Mouse (Mus musculus) neutrophil, adult 5-6 weeks (primary cell): ENCODE results near the gene Fbxl2. TPM values are rescaled to one million over a fixed set of nuclear protein-coding genes. Genes with fewer than 3 reads are reported as not detected.

Experiments
- ATAC-seq: fragments of 151-379, 151-347 bp; 2 replicates; pipeline ENCODE4 v1.8.0; 2017; ENCODE audit warnings: mild to moderate bottlenecking, moderate TSS enrichment; ENCODE audit not compliant: insufficient number of reproducible peaks, poor library complexity, low FRiP score, severe bottlenecking; ENCODE audit errors: extremely low read depth
- total RNA-seq: library from RNA; stranded (forward); fragments of 200-1000 nt; gene quantifications from 2 replicates; pipeline ENCODE4 v1.2.3, GENCODE M21; 2017

Fbxl2 gene
- total RNA-seq, 1 experiment from 2014 or later, result 1.2 TPM

DNA sequence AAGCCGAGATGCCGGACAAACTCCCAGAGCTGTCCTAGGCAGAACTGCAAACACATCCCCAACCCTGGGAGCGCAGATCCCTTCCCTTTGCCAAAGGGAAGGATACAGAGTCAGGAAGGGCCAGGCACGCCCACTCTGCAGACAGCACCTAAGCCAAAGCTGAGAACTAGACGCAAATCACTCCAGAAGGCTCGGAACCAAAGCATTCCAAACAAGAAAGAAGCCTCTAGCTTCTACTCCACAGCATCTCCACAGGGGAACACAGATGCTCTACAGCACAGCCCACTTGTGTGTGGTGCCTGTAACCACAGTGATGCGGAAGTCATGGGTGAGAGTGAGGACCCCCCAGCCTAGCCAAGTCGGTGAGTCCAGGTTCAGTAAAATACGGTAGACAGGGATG, 20.8 kb downstream of the Fbxl2 start:
- ATAC-seq, result no peak

DNA sequence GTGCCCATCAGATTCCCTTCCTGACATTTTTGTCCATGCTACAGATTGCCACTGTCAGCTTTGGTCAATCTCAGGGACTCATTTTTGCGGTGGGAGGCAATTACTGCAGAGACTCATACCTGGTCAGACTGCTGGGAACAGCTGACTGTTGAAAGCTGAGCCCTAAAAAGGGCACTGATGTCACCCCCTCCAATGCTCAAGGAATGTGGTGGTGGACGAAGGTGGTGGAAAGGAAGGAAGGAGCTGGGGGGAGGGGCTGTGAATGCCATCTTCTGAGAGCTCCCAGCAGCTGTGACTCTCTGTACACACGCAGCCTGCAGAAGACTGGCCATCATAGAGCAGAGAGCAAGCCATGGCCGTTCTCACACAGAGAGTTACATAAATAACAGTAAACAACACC, 23.9 kb downstream of the Fbxl2 start:
- no peak for ATAC-seq

DNA sequence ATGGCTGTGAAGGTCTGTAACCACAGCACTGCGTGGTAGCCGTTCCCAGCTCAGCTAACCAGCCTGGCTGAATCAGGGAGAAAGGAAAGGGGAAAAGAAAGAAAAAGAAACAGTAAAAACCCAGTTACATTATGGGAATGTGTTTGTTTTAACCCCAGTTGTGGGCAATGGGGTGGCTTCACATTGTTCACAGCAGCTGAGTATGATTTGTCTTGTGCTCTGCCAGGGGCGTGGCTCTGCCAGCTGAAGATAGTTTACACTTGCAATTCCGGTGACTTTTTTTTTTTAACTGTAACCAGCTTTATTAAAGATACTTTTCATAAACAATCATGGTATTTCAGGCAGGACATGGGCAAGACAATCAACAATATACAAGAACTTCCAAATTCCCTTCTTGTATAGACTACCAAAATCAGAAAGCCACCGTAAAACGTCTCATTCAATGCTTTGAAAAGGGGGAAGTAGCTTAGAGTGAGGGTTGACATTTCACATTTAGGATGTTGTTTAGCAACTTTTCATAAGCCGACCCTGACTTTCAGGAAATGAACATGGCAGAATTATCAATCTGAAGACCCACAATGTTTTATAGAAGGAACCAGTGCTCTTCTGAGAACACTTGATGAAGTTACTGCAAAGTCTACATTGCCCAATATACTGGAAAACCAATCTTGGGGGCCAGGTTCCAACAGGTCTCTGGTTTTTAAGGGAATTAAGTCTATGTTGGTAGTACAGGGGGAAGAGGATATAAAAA, 26.8 kb downstream of the Fbxl2 start:
- ATAC-seq, result no peak

DNA sequence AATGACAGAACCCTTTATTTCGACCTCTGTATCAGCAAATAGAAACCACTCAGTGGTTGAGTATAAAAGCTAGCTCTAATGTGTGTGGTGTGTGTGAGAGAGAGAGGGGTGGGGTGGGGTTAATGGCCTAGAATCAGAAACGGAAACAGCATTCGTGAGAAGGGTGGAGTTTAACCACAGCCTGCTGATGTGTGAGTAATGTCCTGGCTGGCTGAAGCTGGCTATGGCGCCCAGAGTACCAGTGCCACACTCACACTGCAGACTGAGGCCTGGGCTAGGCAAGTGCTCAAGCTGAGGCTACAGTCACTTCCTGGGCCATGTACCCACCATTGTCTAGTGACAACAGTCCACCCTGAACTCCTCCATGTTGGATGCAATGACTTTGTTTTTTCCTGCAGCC, 29.6 kb downstream of the Fbxl2 start:
- ATAC-seq, result no peak

DNA sequence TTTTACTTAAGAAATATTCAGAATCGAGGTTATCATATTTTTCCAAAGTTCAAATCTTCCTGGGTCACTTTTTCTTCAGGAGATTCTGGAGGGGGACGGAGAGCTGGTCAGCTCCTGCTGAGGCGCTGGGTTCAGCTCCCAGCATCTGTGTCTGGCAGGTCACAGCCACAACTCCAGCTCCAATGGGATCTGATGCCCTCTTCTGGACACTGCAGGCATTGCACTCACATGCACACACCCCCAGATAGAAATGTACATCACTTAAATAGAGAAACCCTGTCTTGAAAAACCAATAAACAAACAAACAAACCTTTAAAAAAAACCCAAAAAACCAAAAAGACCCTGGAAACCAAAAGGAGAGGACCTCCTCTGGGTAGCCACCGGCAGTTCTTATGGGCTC, 30.3 kb downstream of the Fbxl2 start:
- no peak for ATAC-seq

DNA sequence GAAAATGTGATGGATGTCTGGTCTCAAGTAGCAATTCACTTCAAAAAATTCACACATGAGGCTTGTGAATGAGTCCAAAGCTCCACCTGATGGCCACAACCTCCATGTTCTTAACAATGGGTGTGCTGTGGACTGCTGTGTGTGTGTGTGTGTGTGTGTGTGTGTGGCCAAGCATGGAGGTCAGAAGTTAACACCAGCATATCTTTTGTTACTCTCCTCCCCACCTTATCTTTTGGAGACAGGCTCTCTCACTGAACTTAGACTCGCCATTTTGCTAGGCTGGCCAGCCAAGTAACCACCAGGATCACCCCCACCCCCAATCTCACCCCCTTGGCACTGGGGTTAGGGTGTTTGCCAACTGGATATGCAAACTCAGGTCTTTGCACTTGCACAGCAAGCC, 32.0 kb downstream of the Fbxl2 start:
- ATAC-seq, result no peak

DNA sequence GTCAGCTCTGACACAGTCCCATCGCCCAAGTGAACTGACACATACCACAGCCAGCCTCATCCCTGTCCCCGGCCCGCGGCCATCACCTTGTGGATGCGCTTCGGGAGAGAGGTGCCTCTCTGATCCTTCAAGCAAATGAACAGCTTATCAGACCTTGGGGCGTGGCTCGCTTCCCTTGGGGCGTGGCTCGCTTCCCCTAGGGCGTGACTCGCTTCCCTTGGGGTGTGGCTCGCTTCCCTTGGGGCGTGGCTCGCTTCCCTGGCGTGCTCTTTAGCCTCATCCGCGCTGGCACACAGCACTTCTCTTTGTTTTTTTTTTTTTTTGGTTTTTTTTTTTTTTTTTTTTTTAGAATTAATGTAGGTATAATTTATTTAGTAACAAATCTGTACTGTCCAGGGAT, 34.8 kb downstream of the Fbxl2 start:
- no peak for ATAC-seq

DNA sequence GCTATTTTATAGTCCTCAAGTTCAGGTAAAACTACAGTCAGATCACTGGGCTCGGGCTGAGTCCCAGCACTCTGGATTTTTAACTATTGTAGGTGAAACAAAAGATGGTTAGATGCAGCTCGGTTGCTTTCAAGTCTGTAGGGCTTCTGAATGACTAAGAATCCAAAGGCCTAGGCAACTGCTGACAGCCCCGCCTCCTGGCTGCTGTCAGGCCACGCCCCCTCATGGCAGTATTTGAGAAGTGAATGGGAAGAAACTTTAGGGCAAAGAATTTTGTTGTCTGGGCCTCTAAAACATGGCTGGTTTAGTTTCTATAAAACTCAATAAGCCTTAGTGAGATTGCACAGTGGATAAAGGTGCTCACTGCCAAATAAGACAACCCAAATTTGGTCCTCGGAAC, 36.5 kb downstream of the Fbxl2 start:
- ATAC-seq, result no peak

DNA sequence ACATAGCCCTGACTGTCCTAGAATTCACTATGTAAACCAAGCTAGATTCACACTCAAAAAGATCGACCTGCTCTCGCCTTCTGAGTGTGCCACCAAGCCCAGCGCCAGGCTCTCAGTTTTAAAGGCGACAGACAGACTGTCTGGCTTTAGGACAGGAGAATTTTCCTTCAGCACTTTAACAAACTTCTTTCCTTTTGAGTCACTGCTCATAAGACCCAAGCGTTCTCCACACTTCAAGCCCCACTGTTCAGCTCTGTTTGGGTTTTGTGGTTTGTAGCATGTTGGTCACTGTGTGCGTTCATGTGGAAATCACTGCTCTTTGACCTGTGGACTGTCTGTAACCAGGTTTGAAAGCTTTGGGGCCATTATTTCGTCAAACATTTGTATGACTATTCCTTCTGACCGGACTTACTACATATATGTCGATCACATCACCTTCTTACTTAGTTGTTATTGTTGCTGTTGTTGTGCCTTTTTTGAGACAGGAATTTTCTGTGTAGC, 38.1 kb downstream of the Fbxl2 start:
- ATAC-seq, result no peak

DNA sequence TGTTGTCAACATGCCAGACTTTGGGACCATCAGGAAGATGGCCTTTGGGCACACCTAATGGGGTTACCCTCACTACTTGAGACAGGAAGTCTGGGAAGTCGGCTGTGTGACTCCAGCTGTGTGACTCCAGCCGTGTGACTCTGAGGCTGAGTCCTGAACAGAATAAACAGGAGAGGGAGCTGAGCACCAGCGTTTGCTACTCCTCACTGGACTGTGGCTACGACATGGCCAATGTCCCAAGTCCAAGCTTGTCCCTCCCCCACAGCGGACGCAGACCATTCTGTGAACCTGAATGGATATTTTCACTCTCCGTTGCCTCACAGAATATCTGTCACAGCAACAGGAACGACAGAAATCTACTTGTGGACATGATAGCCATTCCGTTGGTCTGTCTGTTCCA, 39.2 kb downstream of the Fbxl2 start:
- no peak for ATAC-seq

DNA sequence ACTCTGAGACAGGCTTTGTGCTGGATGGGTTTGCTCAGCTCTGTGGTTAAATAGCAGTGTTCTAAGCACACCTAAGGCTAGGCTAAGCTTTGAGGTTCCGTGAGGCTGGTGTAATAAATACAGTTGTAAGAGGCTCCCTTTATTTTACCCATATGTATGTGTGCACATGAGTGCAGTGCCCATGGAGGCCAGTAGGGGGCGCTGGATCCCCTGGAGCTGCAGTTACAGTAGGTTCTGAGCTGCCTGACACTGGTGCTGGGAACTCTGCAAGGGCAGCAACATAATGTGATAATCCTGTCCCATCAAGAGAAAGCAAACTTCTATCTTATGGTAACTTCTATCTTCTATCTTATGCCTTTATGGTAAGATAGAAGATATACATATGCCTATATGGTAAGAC, 47.7 kb downstream of the Fbxl2 start:
- no peak for ATAC-seq

DNA sequence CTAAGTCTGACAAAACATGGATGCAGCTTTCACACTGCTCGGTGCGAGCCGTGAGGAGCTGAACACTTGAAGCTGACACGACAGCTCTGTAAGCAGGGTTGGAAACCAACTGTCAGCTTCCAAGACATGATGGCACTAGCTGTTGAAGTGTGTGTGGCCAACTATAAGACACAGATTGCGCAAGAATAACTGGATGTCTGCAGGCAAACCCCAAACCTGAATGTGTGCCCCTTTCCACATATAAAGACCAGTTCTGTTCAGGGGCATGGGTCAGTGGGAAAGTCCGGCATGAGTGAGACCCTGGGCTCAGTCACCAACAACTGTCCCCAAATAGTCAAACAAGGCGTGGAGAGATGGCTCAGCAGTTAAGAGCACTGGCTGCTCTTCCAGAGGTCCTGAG, 53.2 kb downstream of the Fbxl2 start:
- ATAC-seq, result no peak

DNA sequence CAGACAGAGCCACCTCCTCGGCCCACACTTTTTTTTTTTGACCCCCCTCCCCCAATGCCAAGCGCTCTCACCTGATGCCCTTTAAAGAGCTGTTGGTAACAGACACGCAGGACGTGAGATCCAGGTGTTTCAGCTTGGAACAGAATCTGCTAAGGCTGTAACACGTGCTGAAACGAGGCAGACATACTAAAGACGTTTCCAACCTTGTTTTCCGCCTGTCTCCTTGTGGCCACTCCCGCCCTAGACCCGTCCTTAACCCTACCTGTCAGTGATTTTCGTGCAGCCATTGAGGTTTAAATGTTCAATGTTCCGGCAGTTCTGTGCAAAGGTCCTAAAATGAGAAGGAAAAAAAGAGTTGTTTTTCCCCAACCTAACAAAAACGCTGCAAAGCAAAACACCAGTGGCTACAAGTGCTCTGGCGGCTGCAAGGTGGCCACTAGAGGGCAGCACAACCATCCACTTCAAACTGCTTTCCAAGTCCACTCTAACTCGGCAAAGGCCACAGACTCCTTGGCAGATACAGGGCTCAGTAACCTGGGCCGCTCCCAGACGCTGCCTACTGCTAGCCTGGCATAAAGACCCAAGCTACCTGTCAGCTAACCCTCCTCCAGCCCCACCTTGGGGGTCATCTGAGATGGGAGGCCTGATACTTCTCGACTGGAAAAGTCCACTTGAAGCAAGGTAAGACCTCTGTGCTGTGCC, 55.3 kb downstream of the Fbxl2 start:
- ATAC-seq, result peak; percentile 51; the same call in 1 of the 2 replicates

DNA sequence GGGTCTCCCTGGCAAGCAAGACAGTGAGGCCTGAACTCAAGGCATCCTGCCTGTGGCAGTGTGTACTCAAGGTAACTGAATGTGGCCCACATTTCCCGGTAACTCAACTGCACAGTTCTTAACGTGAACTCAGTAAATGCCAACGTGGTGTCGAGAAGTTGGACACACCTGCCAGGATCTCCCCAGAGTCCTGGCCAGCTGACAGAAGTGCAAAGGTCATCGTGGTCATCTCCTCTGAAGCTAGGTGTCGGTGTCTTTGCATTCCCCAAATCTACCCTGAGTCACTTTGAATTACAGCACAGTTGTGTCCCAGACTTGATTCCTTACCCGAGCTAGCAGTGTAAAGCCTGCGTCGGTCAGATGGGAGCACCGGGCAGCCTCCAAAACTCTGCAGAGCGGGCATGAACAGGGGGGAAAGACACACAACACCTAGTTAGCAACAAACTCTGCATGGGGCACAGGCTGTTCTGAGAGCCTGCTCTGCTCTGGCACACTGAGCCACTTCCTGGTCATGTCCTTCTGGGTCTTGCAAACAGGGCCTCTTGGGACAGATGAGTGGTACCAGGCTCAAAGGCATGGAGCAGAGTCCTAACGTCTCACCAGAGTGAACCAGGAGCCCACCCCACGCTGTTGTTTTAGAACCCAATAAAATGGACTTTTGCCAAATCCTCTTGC, 60.9 kb downstream of the Fbxl2 start:
- no peak for ATAC-seq

DNA sequence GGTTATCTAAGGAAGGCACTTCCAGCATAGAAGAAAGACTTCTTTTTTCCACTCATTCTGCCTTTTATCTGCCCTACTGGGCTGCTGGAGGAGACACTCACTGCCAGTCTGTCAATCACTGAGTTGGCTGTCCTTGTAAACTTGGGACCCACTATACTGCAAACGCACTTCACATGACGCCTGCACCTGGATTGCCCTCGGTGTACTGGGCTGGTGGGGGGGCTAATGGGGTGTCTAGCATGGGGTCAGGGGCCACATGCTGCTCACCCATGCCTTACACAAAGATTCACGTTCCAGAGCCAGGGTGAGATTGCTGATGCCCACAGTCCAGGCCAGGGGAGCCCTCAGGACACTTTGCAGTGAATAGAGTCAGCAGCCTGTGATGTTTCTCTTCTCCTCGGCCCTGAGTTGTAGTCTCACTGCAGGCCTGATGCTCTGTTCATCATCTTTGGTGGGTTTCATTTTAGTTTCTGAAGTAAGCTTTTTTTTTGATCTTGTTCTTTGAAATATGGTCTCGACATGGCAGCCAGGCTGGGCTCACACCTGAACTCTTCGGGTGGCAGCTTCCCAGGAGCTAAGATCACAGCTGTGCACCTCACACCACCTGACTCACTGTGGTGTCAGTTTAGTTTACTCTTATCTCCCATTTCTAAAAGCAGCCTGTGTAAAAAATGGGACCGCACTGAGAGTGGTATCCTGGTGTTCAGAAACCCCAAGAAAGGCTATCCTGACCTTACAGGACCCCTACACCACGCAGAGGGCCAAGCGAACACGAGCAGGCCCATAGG, 62.9 kb downstream of the Fbxl2 start:
- ATAC-seq, result no peak

DNA sequence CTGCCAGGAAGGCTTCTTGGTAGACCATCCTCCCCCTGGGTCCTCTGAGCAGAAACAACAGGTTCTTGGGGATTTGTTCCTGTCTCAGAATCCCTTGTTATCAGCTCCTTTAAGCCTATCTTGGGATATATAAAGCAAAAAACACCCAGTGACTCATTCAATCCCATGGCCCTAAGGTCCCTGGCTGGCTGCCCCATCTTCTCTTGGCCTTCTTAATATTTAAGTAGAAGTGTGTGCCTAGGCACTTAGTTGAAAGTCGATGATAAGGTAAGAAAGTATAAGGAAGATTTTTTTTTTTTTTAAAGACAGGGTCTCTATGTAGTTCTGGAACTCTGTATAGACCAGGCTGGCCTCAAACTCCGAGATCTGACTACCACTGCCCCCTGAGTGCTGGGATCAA, 63.5 kb downstream of the Fbxl2 start:
- ATAC-seq, result no peak

DNA sequence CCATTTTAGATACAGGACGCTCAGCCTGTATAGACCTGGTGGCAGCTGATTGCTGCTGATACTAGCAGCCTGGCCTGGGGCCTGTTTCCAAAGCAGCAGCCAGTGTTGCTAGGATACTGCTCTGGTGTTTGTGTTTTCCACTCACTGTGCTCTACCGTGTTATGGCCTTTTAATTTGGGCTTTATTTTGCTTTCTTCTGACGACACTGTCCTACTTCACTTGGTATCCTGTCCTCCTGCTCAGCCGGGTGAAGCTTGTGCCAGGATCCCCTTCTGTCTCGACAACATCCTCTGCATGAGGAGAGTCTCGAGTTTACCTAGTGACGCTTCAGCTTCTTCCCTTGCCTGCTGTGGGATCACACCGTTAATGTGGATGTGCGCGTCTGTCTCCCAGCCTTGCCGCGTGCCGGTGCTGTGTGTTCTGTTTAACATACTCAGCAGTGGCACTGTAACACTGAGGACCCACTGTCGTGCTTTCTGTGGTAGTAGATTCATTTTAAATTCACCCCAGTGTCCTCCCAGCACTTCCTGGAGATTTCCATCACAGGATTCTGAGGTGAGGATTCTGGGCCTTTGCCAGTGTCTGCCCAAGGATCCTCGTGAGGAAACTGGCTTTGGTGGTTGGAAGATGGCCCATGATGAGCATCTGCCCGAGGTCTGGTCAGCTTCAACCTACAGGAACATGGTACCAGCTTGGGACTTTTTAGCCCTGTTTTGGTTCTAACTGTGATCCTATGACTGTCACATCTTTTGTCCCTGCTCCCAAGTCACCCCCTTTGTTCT, 64.7 kb downstream of the Fbxl2 start:
- ATAC-seq, result no peak

DNA sequence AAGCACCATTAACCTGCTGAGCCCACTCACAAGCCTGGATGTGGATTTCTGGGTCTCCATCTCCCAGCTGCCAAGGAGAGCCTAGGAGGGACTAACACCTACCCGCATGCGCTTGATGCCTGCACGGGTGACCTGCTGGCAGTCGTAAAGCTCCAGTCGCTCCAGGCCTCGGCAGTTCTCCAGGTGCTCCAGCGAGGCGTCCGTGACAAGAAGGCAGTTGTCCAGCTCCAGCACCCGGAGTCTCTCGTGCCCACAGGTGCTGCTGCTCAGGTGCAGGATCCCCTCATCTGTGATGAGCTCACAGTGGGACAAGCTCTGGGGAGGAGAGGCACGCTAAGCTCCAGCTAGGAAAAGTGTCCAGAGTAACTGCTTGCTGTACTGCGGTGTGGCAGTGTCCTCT, 66.6 kb downstream of the Fbxl2 start:
- no peak for ATAC-seq

DNA sequence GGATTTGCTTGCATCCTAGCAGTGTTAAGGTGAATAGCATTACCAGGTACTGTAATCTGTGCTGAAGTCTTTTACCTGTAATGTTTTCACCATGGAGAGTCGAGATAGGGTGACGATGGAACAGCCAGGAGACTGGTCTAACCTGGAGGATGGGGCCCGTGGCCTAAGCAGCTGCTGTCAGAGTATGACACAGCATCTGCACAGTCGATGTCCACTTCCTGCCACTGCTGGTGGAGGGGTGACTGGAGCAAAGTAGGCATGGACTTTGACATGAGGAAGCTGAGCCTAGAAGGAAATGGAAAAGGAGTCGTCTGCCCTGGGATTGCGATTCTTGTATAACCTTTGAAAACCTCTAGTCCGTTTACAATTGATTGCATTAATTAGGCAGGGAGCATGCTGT, 67.3 kb downstream of the Fbxl2 start:
- no peak for ATAC-seq
